Mouse (Mus musculus): ENCODE results near the gene Med17. TPM values are rescaled to one million over a fixed set of nuclear protein-coding genes. Genes with fewer than 3 reads are reported as not detected.

The Med17 gene
- polyA plus RNA-seq, 1 experiment from 2014 or later: 46.7 TPM

- no peak overlapping the region for H3K9ac ChIP-seq
- 86% methylated on average over 3 of the region's 3 CpGs for WGBS
- no peaks in the 10 kb centered on the region for H3K4me1 ChIP-seq
- H3K4me2 ChIP-seq (replicated peaks): no peak overlapping the region
- no peak overlapping the region for H3K27ac ChIP-seq
- H3K9me3 ChIP-seq: no peaks in the 10 kb centered on the region
- H3K27me3 ChIP-seq (replicated peaks): no peaks in the 10 kb centered on the region
- H3K4me3 ChIP-seq: no peak overlapping the region
- no peak for ATAC-seq (ENCODE audit: low FRiP score, low read depth)
- no peaks in the 10 kb centered on the region for H3K36me3 ChIP-seq
These were observed 67.9 kb downstream of the Med17 start for GRCm38 (mm10) chr9:15211876-15212275.

Small RNA genes within 50 kb of the gene (microRNA-seq; reads per million reads assigned to microRNA genes)
- gene Gm49349: not detected
- not detected for gene mmu-mir-7650

Other genes with a start within 250 kb of the Med17 start
- gene Panx1, start 234.5 kb downstream of the Med17 start, polyA plus RNA-seq (2016; fragmentation: Nextera tagmentation; extraction: Ambion mirVana): 132 and 139 TPM in 2 replicates
- not detected in 2 replicates for gene Hephl1, start 167.8 kb downstream of the Med17 start, polyA plus RNA-seq (2016; fragmentation: Nextera tagmentation; extraction: Ambion mirVana)
- gene Vstm5, start 40.9 kb downstream of the Med17 start, polyA plus RNA-seq (2016; fragmentation: Nextera tagmentation; extraction: Ambion mirVana): 6.3 and 8.4 TPM in 2 replicates
- 59.1 and 59.3 TPM in 2 replicates for gene Taf1d, start 26.3 kb upstream of the Med17 start, polyA plus RNA-seq (2016; fragmentation: Nextera tagmentation; extraction: Ambion mirVana)
- gene 4931406C07Rik, start 26.5 kb upstream of the Med17 start, polyA plus RNA-seq (2016; fragmentation: Nextera tagmentation; extraction: Ambion mirVana): 9.8 and 11.2 TPM in 2 replicates
- 21.5 and 21.9 TPM in 2 replicates for gene Cep295, start 77.9 kb upstream of the Med17 start, polyA plus RNA-seq (2016; fragmentation: Nextera tagmentation; extraction: Ambion mirVana)
- gene Smco4, start 213.5 kb upstream of the Med17 start, polyA plus RNA-seq (2016; fragmentation: Nextera tagmentation; extraction: Ambion mirVana): 0.91 and 1.4 TPM in 2 replicates

All from neural tube, embryonic 12.5 days (tissue).